Mouse (Mus musculus) B cell, adult 2 months (primary cell): ENCODE results near the gene Srrm4.

Source experiments
- DNase-seq, 2 experiments: peaks; one replicate each; pipeline ENCODE4 v3.0.0; 2022

Gene Srrm4

DNA sequence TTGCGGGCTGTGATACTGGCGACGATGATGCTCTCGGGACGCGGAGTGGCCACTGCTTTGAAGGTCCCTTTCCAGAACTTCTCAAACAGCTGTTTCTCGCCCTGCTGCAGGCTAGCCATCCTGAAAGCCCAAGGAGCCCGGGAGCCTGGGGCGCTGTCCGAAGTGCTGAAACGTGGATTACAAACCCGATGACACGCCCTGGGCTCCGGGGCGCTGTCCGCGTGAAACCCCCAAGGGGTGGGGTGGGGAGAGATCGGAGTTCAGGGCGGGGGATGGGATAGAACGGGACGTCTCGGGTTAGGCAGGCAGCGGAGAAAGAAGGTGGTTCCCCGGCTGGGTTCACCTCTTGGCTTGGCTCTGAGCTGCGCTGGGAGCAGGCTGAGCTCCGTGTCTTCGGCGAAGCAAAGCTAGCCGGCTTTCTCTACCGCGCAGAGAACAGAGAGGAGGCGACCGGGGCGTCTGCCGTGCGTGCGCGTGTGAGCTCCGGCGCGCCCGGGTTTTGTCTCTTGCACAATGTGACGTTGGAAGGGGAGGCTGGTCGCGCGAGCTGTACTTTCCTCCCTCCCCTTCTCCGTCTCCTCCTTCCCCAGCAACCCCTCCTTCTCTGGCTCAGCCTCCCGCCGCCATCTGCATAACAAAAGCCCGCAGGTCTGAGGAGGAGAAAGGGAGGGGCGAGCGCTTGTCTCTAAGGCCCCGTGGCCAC, at the start of gene Srrm4:
Gene Srrm4 (minus strand): TSS at position 472 of the 703 bp plus-strand sequence.
- no peak for DNase-seq

GRCm38 (mm10) chr5:116592801-116593430, 1.3 kb upstream of the Srrm4 start:
- no peak for DNase-seq

GRCm38 (mm10) chr5:116592049-116592800, 608 bp upstream of the Srrm4 start:
- DNase-seq: no peak

GRCm38 (mm10) chr5:116590698-116591097, 919 bp downstream of the Srrm4 start:
- no peak for DNase-seq

GRCm38 (mm10) chr5:116589631-116590030, 2.0 kb downstream of the Srrm4 start:
- no peak for DNase-seq

DNA sequence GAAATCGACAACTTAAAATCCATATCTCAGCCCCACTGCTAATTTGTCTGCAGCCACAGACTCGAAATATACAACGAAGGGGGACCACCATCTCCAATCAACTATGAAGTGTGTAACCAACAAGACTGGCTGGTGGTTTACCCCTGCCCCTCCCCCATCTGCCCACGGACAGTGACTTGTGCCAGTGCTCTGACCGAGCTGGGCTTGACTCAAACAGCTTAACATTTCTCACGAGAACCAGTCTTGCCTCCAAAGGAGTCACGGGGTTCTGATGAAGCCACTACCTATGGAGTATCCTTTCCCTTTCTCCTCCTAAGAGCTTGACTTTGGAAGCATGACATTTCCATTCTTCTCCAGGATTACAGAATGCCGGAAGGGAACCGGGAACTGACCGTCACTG, 2.8 kb downstream of the Srrm4 start:
- no peak for DNase-seq

DNA sequence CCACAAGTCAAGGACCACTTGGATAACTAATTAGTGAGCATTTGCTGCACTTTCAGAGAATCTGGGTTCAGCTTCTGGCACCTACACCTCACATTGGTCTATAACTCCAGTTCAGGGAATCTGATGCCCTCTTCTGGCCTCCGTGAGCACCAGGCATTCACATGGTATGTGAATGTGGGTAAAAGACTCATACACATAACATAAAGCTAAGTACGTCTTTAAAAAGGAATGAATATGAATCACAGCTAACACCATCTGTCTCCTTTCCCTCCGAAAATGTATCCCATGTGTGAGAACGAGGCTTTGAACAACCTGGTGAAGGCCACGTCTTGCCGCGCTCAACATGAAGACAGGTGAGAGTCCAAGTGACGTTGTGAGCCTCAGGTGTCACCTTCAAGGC, 12.1 kb downstream of the Srrm4 start:
- DNase-seq: no peak

DNA sequence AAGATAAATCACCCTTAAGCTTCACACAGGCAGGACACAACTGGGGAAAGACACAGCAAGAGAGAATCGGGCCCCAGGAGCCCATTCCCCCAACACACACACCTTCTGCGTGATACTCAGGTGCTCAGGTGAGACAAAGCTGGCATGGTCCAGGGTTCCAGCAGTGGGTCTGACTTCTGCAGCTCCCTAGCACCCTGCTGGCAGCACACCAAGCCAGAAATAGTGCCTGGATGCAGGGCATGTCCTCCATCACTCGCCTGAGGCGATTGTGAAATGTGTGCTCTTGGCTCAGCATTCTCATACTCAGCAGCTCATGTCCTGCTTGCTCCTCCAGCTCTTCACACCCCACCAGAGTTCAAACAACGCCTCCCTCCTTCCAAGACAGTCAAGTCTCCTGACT, 14.5 kb downstream of the Srrm4 start:
- DNase-seq: no peak

GRCm38 (mm10) chr5:116573307-116573706, 18.3 kb downstream of the Srrm4 start:
- no peak for DNase-seq

DNA sequence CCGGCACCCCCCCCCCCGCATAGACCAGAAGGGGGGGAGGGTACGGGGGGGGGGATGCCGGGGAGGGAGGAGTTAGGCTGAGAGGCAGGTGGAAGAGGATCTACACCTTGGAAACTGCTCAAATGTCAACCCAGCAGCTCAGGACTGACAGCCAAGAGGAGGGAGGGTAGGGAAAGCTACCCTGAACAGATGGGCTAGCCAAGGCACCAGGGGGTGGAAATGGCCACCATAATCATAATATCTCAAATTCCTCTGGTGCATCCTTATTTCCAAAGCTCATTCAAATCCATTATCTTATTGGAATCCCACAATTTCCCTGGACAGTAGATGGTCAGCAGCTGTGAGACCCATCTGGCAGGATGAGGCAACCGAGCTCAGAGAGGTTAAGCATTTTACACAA, 19.7 kb downstream of the Srrm4 start:
- no peak for DNase-seq

DNA sequence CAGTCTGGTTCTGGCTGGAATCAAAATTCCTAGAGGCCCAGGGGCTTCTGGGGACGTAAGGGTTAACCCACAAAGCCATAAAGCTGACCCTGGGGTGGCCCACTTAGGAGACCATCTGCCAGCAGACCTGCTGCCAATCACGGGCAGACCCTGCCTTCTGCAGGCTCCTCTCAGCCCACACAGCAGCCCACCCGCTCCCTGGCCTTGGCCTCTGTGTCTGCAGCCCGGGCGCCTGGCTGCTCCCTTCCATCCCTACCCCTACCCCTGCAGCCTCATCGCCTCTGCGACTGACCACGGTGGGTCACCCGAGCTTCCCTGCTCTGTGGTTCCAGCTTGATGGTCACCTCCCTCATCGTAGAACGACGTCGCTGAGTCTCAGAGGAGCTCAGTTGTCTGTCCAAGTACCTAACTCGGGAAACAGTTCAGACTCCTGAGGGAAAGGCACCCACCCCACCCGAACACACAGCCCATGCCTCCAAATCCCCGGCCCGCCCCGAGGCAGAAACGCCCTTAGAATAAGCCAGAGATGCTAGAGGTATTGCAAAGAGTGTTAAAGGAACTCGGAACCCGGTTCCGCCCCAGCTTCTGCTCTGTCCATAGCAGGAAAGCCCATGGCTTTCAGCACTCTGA, 20.3 kb downstream of the Srrm4 start:
- DNase-seq: no peak

GRCm38 (mm10) chr5:116570566-116570965, 21.1 kb downstream of the Srrm4 start:
- no peak for DNase-seq

GRCm38 (mm10) chr5:116569629-116570028, 22.0 kb downstream of the Srrm4 start:
- DNase-seq: no peak

- no peak for DNase-seq
These were observed 23.6 kb downstream of the Srrm4 start for GRCm38 (mm10) chr5:116568050-116568449.

DNA sequence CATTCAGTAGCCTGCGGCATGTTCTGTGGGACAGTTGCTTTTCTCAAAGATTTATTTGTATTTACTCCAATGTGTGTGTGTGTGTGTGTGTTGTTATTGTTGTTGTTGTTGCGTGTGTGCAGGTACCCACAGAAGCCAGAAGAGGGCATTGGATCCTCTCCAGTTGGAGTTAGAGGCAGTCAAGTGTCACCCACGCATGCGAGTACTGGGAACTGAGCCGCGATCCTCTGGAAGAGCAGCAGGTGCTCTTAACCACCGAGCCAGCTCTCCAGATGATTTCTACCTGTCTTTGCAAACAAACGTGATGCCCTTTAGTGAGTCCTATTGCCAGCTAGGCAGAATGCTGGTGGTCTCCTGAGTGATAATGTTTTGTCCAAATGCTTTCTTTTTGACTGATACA, 24.3 kb downstream of the Srrm4 start:
- no peak for DNase-seq

GRCm38 (mm10) chr5:116566385-116567045, 25.1 kb downstream of the Srrm4 start:
- DNase-seq: no peak

DNA sequence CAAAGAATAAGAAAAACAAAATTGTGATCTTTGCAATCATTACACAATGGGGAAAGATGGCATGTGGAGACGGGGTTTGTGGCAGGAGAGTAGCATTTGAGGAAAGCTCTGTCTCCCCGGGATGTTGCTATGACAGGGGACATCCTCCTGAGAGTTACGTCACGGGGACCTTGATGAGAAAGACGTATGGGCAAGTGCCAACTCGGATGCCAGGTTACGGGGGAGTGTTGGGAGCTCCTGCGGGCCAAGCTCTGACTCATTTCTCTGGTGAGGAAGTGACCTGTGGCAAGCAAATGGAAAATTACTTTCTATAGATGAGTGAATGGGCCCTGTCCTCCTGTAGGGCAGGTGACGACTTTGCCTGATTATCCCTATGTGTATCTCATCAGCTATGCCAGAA, 26.0 kb downstream of the Srrm4 start:
- DNase-seq: no peak

DNA sequence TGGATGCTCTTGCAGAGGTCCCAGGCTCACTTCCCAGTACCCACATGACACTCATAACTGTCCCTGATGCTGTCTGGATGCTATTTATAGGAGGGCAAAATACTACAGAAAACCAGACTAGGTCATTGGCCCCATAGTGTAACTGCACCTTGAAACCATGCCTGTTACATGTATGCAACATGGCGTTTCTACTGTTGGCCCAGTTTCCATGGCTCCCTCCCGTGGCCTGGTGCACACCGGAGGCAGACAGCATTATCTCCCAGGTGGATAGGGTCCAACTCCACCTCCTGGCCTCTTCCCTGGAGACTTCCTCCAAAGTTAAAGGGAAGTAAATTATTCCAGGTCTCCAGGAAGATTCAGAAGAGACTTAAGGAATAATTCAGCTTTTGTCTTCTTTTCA, 27.2 kb downstream of the Srrm4 start:
- no peak for DNase-seq

- no peak for DNase-seq
These were observed 27.9 kb downstream of the Srrm4 start for GRCm38 (mm10) chr5:116563713-116564112.

- DNase-seq: no peak
These were observed 32.5 kb downstream of the Srrm4 start for GRCm38 (mm10) chr5:116559091-116559490.

DNA sequence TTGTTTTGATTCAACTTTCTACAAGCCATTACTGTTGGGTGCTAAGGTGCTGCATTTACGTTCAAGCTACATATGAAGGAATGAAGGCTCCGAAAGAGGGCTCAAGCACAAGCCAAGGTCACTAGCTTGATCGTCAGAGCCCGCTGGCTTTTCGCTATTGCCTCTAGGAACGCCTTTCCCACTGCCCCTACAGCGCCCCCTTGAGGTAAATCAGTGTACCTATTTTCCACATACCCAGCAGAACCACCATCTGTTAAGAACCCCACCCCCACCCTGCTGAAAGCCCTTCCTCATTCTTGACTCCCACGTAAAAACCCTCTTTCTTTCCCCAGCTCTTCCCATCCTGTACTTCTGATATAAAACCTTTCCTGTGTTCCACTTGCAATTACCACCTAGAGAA, 35.0 kb downstream of the Srrm4 start:
- no peak for DNase-seq

- DNase-seq: no peak
These were observed 37.7 kb downstream of the Srrm4 start for GRCm38 (mm10) chr5:116553868-116554267.

DNA sequence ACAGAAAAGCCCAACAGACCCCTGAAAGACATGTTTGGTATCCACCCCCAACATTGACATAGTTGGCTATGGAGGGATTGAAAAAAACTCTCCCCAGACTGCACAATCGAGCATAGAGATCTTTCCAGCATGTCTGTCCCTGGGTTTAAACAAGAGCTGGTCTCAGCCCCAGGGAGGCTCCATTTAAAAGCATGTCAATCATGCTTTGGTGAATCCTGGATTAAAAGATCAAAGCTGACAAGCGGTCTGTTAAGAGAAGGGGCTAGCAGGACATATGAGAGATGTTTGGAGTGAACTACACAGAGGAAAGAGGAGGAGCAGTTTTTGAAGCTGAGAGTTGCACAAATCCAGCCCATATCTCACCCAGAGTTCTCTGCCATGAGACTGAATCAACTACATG, 38.5 kb downstream of the Srrm4 start:
- no peak for DNase-seq
